Mouse (Mus musculus) gastrocnemius, postnatal 4 days (tissue): Measurements from ENCODE around the gene Gm26602. TPM values are rescaled to one million over a fixed set of nuclear protein-coding genes. Genes with fewer than 3 reads are reported as not detected.
"Not testable (repeated sequence)": the region's sequence is repeated elsewhere in the genome, so short reads cannot be mapped to it uniquely, and the experiment has no call there.

Experiments used
- DNase-seq, 2 experiments: peaks; one replicate each; pipeline ENCODE4 v3.0.0; 2021 to 2022; ENCODE audit warnings: low spot score in 2 of 2, mixed read lengths in 2 of 2
- total RNA-seq, 2 experiments: library from RNA; stranded (reverse); gene quantifications; 2 replicates each; pipeline ENCODE4 v1.2.3; 2021

Gene Gm26602
- total RNA-seq, 2 experiments from 2014 or later = not detected

DNA sequence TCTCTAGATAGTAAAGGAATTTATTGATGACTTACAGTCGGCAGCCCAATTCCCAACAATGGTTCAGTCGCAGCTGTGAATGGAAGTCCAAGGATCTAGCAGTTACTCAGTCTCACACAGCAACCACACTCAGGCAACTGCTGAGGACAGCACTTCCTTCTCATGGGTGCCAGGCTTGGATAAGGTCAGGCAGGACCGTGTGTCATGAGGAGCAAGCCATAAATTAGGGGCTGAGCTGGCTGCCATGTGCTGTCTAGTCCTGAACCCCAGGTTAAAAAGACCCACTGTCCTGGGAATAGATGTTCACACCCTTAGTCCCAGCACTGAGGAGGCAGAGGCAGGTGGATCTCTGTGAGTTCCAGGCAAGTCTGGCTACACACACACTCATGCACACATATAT lies 25.7 kb upstream of the Gm26602 start:
- DNase-seq = not testable (repeated sequence)

- no peak for DNase-seq
Observed at GRCm38 (mm10) chr10:79886054-79886453, 24.6 kb upstream of the Gm26602 start, which contains the start of gene Elane. Gene Elane, plus strand, starts transcription at chr10:79886247.

DNA sequence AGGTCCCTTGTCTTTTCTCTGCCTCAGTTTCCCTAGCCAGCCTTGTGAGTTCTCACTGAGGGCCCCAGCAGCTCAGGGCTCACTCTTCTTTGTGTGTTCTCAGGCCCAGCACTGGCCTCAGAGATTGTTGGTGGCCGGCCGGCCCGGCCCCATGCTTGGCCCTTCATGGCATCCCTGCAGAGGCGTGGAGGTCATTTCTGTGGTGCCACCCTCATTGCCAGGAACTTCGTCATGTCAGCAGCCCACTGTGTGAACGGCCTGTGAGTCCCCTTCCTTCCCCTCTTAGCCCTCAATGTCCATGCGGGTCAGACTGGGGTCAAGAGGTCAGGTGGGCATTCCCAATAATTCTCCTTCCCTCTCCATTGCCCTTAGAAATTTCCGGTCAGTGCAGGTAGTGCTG lies 24.0 kb upstream of the Gm26602 start:
- no peak for DNase-seq

- DNase-seq = no peak
Observed at GRCm38 (mm10) chr10:79889386-79889785, 21.3 kb upstream of the Gm26602 start.

DNA sequence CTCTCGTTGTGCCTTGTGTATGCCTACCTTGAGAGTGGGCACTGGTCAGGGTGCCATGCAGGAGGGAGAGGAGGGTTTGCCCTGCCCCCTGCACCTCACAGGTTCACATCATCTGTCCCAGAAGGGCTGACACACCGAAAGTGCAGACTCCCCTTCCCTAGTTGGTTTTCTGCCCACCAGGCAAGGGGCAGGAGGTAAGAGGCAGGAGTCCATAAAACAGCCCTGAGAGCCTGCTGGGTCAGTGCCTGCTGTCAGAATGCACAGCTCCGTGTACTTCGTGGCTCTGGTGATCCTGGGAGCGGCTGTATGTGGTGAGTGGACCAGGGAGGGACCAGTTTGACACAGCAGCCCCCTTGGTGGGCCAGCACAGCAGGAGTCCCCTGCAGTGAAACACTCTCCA lies 20.0 kb upstream of the Gm26602 start, which contains the start of gene Cfd:
Gene Cfd (plus strand): TSS at position 184 of the 400 bp plus-strand sequence.
- no peak for DNase-seq

DNA sequence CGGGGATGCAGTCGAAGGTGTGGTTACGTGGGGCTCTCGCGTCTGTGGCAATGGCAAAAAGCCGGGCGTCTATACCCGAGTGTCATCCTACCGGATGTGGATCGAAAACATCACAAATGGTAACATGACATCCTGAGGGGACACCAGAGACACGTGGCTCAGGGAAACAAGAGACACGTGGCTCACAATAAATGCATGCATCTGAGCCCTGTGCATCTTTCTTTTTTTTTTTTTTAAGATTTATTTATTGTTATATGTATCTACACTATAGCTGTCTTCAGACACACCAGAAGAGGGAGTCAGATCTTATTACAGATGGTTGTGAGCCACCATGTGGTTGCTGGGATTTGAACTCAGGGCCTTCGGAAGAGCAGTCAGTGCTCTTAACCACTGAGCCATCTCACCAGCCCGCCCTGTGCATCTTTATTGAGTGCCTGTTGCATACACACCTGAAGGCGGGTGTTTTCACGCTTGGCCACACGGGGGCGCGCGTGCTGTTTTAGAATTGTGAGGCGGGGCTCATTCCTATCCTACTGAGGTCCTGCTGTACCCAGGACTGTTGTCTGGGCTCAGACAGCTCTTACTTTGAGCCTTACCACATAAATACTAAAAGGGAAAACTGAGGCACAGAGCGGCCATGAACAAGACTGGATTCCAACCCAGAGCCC lies 18.1 kb upstream of the Gm26602 start:
- peak; percentile 69 to 79 for DNase-seq

- no peak for DNase-seq
Observed at GRCm38 (mm10) chr10:79896306-79896705, 14.3 kb upstream of the Gm26602 start.

DNA sequence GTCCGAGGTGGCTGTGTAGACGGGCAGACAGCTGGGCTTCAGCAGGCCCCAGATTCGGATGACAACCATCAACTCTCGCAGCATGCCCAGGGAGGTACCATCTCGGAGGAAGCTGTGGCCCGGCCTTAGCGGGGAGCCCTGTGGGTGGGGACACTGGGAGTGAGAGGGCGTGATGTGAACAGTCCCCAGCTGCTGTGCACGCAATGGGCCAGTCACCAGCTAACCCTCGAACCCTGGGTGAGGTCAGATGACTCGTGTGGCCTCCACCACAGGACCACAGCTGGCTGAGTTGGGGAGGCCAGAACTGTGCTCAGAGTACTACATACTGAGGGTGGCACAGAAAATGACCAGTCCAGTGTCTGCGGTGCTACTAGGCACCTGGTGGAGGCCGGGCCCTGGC lies 13.8 kb upstream of the Gm26602 start:
- no peak for DNase-seq

DNA sequence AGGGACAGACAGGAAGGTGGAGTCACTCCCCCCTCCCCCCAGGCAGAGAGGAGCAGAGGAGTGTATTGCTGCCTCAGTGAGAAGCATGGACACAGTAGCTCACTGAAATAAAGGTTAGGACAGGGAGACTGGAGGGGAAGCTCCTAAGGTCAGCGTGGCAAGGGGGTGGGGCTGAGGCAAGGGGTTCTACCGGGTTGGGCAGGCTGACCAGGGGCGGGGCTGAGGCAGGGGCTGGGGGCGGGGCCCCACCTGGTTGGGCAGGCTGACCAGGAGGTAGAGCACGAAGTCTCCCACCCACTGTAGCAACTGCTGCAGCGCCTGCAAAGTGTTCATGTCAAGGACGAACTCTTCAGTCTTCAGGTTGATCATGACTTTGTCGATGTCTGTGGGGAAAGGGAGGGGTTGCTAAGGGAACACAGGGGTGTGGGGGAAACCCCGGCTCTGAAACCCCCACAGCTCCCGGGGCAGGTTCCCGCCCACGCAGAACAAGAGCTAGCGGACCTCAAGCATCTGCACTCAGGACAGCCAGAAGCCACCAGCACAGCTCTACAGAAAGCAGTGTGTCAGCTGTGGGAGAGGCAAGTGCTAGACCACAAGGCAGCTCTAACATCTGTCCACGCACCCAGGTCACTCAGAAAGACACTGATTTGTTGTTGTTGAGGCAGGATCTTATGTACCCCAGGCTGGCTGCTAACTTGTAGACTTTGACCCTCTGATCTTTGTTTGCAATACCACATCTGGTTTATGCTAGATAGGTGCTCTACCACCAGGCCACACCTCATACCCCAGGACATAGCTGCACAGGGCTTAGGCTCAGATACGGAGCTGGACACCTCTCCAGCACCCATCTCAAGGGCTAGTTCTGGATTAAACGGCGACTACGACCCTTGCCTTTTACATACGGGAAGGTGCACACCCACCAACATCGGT lies 13.1 kb upstream of the Gm26602 start:
- no peak for DNase-seq

GRCm38 (mm10) chr10:79900951-79901410 lies 9.7 kb upstream of the Gm26602 start:
- DNase-seq = no peak

- DNase-seq = no peak
Observed at GRCm38 (mm10) chr10:79906712-79907111, 3.9 kb upstream of the Gm26602 start.

DNA sequence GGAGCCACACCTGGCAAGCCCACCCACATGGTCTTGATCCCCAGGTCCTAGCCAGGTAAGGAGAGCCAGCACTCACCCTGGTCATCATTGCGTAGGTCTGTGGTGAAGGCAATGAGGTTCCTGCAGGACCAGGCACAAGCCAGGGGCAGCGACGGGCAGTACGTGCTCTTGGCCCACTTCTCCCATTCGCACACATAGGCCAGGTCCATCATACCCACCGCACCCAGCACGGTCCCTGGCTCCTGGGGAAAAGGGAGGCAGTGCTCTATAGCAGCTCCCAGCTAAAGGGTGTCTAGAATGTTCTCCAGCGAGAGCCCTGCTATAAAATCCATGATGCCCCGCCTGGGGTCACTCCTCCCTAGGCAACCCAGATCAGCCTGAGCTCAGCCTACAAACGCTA lies 3.2 kb upstream of the Gm26602 start:
- DNase-seq = no peak

DNA sequence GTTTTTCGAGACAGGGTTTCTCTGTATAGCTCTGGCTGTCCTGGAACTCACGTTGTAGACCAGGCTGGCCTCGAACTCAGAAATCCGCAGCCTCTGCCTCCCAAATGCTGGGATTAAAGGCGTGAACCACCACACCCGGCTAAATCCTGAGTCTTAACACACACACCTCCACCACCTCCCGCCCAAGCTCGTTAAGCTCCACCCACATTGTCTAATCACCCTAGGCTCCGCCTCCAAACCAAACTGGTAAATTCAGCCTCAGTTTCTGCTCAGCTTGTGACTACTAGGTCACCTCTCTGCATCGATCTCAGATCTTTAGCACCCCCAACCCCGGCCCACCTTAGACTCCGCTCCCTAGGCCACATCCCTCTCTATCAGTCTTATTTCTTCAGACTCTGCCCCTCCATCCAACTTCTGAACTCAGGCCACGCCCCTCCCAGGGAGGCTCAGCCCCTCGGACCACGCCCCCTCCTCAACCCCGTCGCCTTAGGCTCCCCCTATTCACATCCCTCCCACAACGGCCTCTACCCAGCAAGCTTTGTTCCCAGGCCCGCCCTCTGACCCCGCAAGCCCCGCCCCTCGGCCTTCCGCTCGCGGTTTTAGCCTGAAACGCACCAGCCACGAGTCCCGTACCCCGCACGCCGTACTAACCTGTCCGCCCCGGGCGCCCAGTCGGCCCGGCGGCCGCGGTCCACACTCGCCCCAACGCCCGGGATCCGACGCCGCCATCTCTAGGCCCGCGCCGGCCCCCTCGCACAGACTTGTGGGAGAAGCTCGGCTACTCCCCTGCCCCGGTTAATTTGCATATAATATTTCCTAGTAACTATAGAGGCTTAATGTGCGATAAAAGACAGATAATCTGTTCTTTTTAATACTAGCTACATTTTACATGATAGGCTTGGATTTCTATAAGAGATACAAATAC lies 2.2 kb upstream of the Gm26602 start, which contains the start of gene Med16:
Gene Med16 (minus strand): TSS at position 757 of the 925 bp plus-strand sequence.
- DNase-seq = peak; percentile 90 to 95

DNA sequence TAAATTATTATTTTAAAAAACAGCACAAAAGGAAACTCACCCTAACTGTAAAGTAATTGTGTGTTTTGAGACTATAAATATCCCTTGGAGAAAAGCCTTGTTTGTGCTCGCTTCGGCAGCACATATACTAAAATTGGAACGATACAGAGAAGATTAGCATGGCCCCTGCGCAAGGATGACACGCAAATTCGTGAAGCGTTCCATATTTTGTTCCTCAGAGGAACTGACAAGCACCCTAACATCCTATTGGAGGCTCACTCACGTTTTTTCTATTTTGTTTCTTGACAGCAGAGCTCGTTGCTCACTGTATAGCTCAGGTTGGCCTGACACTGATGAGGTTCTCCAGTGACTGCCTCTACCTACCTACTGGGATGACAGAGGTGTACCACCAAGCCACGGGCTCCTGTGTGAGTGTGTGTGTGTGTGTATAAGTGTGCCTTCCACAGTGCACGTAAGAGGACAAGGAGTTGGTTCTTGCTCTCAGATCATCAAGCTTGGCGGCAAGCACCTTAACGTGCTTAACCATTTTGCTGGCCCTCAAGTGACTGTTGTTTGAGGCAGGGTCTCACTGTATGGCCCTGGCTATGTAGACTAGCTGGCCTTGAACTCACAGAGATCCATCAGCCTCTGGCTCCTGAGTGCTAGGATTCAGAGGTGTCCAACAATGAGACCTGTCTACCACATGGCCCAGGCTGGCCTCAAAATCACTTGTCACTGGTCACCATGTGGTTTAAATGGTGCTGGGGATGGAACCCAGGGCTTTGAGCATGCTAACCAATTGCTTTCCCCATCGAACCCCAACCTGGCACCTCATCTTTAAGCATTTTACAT lies 1.3 kb upstream of the Gm26602 start:
- DNase-seq = no peak

DNA sequence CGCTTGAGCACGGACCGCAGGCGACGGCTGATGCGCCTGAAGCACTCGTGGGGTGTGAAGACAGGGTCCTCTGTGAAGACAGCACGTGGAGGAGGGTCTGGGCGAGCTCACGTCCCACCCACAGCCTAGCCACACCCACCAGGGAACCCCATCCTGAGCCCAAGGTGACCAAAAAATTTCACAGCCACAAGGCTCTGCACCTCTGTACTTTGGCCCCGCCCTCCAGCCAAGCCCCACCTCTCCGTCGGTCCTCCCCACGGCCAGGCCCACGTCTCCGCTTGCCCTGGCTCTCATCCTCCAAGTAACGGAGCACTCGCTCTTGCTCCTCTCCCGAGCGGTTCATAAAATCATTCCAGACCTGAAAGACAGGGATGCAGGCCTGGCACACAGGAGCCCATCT lies 1.8 kb downstream of the Gm26602 start:
- no peak for DNase-seq

DNA sequence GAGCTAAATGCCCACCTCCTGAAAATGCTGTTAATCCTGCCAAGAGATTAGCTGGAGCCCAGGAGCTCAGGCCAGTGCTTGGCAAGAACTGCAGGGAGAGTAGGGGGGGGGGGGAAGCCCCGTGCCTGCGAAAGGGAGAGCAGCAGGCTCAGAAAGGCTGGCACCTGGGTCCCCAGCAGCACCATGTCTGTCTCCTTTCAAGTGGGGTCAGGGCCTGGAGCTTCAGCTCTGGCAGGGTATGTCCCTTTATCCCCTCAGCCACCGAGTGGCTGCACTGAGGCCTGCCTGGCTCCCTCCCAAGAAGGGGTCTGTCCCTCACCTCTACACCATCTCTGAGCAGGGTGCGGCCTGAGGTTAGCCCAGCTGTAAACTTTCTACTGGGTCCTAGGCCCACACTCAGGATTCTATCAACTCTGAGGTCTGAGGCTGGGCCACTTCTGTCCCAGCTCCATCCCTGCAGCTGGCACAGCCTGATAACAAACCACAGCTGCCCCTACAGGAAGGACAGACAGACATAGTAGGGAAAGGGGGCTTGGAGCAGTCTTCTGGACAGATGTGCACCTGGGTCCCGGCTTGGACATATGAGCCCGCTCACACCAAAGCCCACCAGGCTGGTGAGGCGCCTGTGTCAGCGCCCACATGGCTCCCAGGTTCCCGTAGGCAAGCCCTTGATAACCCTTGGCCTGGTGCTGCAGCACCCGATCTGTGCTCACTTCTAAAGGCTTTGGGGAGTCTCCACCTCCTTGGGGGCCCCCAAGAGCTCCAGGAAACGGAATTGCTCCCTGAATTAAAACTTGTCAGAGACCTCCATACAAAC lies 3.7 kb downstream of the Gm26602 start:
- DNase-seq = no peak

- DNase-seq = no peak
Observed at GRCm38 (mm10) chr10:79914948-79915596, 4.4 kb downstream of the Gm26602 start.

- DNase-seq = no peak
Observed at GRCm38 (mm10) chr10:79916081-79916480, 5.4 kb downstream of the Gm26602 start.
